Mouse (Mus musculus): ENCODE measurements around the gene Fcrlb. TPM values are rescaled to one million over a fixed set of nuclear protein-coding genes. Genes with fewer than 3 reads are reported as not detected.
A peak's percentile ranks its signal among the peaks of the same experiment; 100 is the strongest.

Gene Fcrlb
- polyA plus RNA-seq, 1 experiment: not detected

- H3K27ac ChIP-seq (replicated peaks; ENCODE audit: low read depth, low read length): no peak within 1 kb of the TSS
- no peak within 1 kb of the TSS for H3K4me3 ChIP-seq (ENCODE audit: insufficient read depth, low read depth, low read length)
- no peaks in the 10 kb centered on the region for H3K4me1 ChIP-seq (ENCODE audit: control insufficient read depth, insufficient read depth, insufficient read length, low read length)
Measured at GRCm38 (mm10) chr1:170927378-170927777, 14.6 kb upstream of the Fcrlb start, which contains the start of gene Fcrla. TSS of gene Fcrla (minus strand) at chr1:170927583.

- Histone ChIP-seq H3K4me3 (ENCODE audit: insufficient read depth, low read depth, low read length) (no peak overlapping the region), H3K4me1 (ENCODE audit: control insufficient read depth, insufficient read depth, insufficient read length, low read length) (no peaks in the 10 kb centered on the region), H3K27ac (replicated peaks; ENCODE audit: low read depth, low read length) (no peak overlapping the region)
Measured at GRCm38 (mm10) chr1:170926941-170927340, 14.2 kb upstream of the Fcrlb start.

GRCm38 (mm10) chr1:170924485-170924884, 11.7 kb upstream of the Fcrlb start:
- H3K27ac ChIP-seq (replicated peaks; ENCODE audit: low read depth, low read length): peak overlapping the region; percentile 52; the same call in 1 of the 2 replicates
- H3K4me1 ChIP-seq (ENCODE audit: control insufficient read depth, insufficient read depth, insufficient read length, low read length): no peaks in the 10 kb centered on the region
- H3K4me3 ChIP-seq (ENCODE audit: insufficient read depth, low read depth, low read length): no peak overlapping the region; the same call in 1 of the 2 replicates

GRCm38 (mm10) chr1:170919308-170919707, 6.6 kb upstream of the Fcrlb start:
- H3K4me3 ChIP-seq (ENCODE audit: insufficient read depth, low read depth, low read length): no peak overlapping the region

GRCm38 (mm10) chr1:170915657-170916056, 2.9 kb upstream of the Fcrlb start:
- Histone ChIP-seq H3K4me3 (ENCODE audit: insufficient read depth, low read depth, low read length) (no peak overlapping the region), H3K27ac (replicated peaks; ENCODE audit: low read depth, low read length) (no peak overlapping the region), H3K4me1 (ENCODE audit: control insufficient read depth, insufficient read depth, insufficient read length, low read length) (no peaks in the 10 kb centered on the region)

More at GRCm38 (mm10) chr1:170919308-170919707, 6.6 kb upstream of the Fcrlb start:
- H3K27ac ChIP-seq (replicated peaks; ENCODE audit: low read depth, low read length): no peak overlapping the region
- H3K4me1 ChIP-seq (ENCODE audit: control insufficient read depth, insufficient read depth, insufficient read length, low read length): no peaks in the 10 kb centered on the region

GRCm38 (mm10) chr1:170911907-170912660, 657 bp downstream of the Fcrlb start:
- Histone ChIP-seq H3K4me3 (ENCODE audit: insufficient read depth, low read depth, low read length) (no peak overlapping the region), H3K4me1 (ENCODE audit: control insufficient read depth, insufficient read depth, insufficient read length, low read length) (no peaks in the 10 kb centered on the region), H3K27ac (replicated peaks; ENCODE audit: low read depth, low read length) (no peak overlapping the region)

- Histone ChIP-seq H3K4me1 (ENCODE audit: control insufficient read depth, insufficient read depth, insufficient read length, low read length) (no peaks in the 10 kb centered on the region), H3K27ac (replicated peaks; ENCODE audit: low read depth, low read length) (no peak overlapping the region), H3K4me3 (ENCODE audit: insufficient read depth, low read depth, low read length) (peak overlapping the region; percentile 39; the same call in 1 of the 2 replicates)
Measured at GRCm38 (mm10) chr1:170908341-170908740, 4.4 kb downstream of the Fcrlb start.

GRCm38 (mm10) chr1:170907456-170908191, 5.1 kb downstream of the Fcrlb start:
- Histone ChIP-seq H3K4me1 (ENCODE audit: control insufficient read depth, insufficient read depth, insufficient read length, low read length) (no peaks in the 10 kb centered on the region), H3K4me3 (ENCODE audit: insufficient read depth, low read depth, low read length) (peak overlapping the region; percentile 39), H3K27ac (replicated peaks; ENCODE audit: low read depth, low read length) (no peak overlapping the region)

GRCm38 (mm10) chr1:170907111-170907455, 5.7 kb downstream of the Fcrlb start:
- no peak overlapping the region for H3K27ac ChIP-seq (replicated peaks; ENCODE audit: low read depth, low read length)
- no peaks in the 10 kb centered on the region for H3K4me1 ChIP-seq (ENCODE audit: control insufficient read depth, insufficient read depth, insufficient read length, low read length)
- H3K4me3 ChIP-seq (ENCODE audit: insufficient read depth, low read depth, low read length): no peak overlapping the region

- Histone ChIP-seq H3K4me3 (ENCODE audit: insufficient read depth, low read depth, low read length) (no peak overlapping the region), H3K27ac (replicated peaks; ENCODE audit: low read depth, low read length) (no peak overlapping the region)
Measured at GRCm38 (mm10) chr1:170903485-170903884, 9.3 kb downstream of the Fcrlb start.

GRCm38 (mm10) chr1:170901536-170902238, 11.1 kb downstream of the Fcrlb start:
- Histone ChIP-seq H3K27ac (replicated peaks; ENCODE audit: low read depth, low read length) (no peak overlapping the region), H3K4me1 (ENCODE audit: control insufficient read depth, insufficient read depth, insufficient read length, low read length) (no peaks in the 10 kb centered on the region; the same call in 1 of the 2 replicates), H3K4me3 (ENCODE audit: insufficient read depth, low read depth, low read length) (peak overlapping the region; percentile 40)

More at GRCm38 (mm10) chr1:170903485-170903884, 9.3 kb downstream of the Fcrlb start:
- H3K4me1 ChIP-seq (ENCODE audit: control insufficient read depth, insufficient read depth, insufficient read length, low read length): no peaks in the 10 kb centered on the region; the same call in 1 of the 2 replicates

- no peaks in the 10 kb centered on the region; the same call in 1 of the 2 replicates for H3K4me1 ChIP-seq (ENCODE audit: control insufficient read depth, insufficient read depth, insufficient read length, low read length)
- H3K4me3 ChIP-seq (ENCODE audit: insufficient read depth, low read depth, low read length): peak overlapping the region; percentile 40
- H3K27ac ChIP-seq (replicated peaks; ENCODE audit: low read depth, low read length): no peak overlapping the region
Measured at GRCm38 (mm10) chr1:170900799-170901467, 11.8 kb downstream of the Fcrlb start.

GRCm38 (mm10) chr1:170898413-170899075, 14.2 kb downstream of the Fcrlb start:
- H3K27ac ChIP-seq (replicated peaks; ENCODE audit: low read depth, low read length): peak overlapping the region; percentile 59
- H3K4me3 ChIP-seq (ENCODE audit: insufficient read depth, low read depth, low read length): no peak overlapping the region
- H3K4me1 ChIP-seq (ENCODE audit: control insufficient read depth, insufficient read depth, insufficient read length, low read length): no peaks in the 10 kb centered on the region; the same call in 1 of the 2 replicates

- Histone ChIP-seq H3K4me3 (ENCODE audit: insufficient read depth, low read depth, low read length) (no peak overlapping the region), H3K4me1 (ENCODE audit: control insufficient read depth, insufficient read depth, insufficient read length, low read length) (no peaks in the 10 kb centered on the region; the same call in 1 of the 2 replicates), H3K27ac (replicated peaks; ENCODE audit: low read depth, low read length) (peak overlapping the region; percentile 63)
Measured at GRCm38 (mm10) chr1:170896651-170897281, 16.0 kb downstream of the Fcrlb start.

Measured in brown adipose tissue, adult 24 weeks (tissue).